Mouse (Mus musculus) spleen, postnatal 36 days (tissue): ENCODE data around the gene Pla2g2e.
"Not testable (repeated sequence)": the region's sequence is repeated elsewhere in the genome, so short reads cannot be mapped to it uniquely, and the experiment has no call there.

ENCODE experiments used
- DNase-seq, 2 experiments: peaks; one replicate each; pipeline ENCODE4 v3.0.0; 2022; ENCODE audit warnings: low spot score in 2 of 2, mixed read lengths in 1 of 2

Gene Pla2g2e

DNA sequence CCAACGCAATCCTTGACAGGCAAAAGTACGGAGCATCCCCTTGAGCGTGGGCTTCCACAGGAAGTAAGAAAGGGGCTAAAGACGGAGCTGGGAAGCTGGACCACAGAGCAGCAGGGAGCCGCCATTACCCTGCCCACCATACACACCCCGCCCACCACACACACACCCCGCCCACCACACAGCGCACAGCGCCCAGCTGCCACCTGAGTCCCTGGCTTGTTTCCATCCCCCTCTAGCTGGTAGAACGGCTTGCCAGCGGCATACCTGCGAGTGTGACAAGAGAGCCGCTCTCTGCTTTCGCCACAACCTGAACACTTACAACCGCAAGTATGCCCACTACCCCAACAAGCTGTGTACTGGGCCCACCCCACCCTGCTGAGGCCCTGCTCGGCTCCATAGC lies 4.4 kb downstream of the Pla2g2e start:
- DNase-seq: no peak

DNA sequence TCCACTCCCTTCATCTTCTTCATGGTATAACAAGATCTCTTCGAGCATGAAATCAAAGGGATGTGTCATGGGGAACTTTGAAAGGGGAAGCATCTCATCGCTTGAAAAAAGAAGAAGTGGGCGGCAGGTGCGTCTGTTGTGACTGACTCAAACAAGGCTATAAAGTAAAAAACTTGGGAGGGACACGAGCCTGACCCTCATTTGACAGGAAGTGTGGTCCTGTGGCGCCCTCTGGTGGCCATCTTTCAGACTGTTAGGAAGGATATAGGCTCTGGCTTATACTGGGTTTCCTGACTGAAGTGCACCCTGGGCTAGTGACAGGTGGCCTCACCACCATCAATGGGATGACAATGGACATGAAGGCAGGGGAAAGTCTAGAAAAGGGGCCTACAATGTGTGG lies 6.5 kb downstream of the Pla2g2e start:
- peak; percentile 76 to 87 for DNase-seq

DNA sequence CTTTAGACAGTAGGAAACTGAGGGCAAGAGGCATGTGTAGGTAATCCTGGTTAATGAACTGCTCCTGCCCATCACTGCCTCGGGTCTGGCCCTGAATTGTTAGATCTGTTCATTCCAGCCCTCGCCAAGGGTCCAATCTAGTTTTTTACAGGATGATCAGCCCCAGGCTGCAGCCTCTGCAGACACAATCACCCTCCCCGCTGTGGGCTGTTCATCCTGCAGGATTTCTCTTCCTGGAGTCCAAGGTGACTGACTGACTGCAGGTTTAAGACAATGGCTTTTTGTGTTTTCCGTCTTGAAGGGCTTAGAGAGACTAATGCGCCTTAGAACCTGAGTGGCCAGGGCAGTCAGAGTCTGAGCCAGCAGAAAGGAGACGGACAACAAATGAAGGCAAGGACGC lies 11.4 kb downstream of the Pla2g2e start:
- no peak for DNase-seq

DNA sequence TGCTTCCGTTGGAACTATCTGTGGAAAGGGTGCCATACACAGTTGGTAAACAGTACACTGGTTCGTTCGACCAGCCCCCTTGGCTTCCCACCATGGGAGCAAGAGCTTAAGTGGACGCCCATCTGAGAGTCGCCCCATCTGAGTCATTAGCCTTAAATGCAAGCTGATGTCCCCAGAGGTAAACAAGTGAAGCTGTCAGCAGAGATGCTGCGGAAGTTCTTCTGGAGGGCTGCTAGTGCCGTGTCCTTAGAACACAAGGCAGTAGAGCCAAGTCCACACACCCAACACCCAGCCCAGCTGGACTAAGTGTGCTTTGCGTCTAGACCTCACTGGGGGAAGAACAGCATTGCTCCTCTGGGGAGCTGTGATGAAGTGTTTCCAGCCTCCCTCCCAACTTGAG lies 11.9 kb downstream of the Pla2g2e start:
- DNase-seq: no peak

DNA sequence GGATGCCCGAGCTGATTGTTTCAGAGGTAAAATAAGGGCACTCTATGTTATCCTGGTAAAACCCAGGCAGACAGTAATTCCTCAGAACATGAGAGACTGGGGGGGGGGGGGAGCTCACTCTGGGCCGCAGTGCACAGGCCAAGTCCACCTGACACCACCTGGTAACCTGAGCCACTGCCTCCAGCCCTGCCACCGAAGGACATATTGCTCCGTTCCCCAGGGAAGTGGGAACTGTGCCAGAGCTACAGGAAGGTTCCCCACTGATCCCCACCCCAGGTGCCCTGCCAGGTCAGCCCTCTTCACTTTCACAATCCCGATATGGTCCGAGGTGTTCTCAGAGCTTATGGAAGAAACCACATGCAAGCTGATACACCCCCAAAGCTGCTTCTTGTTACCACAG lies 14.9 kb downstream of the Pla2g2e start:
- no peak for DNase-seq

DNA sequence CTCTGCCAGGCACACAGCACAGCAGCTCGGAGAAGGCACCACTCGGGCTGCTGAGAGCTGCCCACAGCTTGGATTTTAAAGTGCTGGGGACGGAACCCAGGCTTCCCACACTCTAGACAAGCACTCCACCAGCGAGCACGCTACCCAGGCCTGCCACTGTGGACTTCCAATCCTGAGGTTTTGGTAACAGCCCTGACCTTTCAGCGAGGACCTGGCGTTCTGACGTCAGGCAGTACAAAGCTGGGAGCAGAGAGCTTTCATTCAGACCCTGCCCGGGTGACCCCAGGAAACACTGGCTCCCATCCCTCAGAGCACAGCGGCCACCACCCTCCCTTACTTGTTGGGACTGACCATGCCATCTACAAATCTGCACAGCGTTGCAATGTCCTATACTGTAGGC lies 16.0 kb downstream of the Pla2g2e start:
- not testable (repeated sequence) for DNase-seq

DNA sequence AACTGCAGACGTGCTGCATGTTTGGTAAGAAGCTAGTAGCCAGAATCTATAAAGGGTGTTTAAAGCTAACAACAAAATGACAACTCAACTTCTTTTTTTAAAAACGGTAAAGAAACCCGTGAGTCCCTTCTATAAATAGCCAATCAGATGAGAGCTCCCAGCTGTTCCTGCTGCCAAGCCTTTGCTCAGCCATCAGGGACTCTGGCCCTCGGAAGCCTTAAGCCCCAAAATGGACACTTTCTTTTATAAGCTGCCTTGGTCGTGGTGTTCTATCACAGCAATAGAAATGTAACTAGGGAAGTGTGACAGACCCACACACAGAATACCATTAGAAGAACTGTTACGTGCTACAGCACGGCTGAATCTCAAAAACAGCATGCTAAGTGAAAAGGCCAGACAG lies 21.6 kb downstream of the Pla2g2e start:
- DNase-seq: no peak

DNA sequence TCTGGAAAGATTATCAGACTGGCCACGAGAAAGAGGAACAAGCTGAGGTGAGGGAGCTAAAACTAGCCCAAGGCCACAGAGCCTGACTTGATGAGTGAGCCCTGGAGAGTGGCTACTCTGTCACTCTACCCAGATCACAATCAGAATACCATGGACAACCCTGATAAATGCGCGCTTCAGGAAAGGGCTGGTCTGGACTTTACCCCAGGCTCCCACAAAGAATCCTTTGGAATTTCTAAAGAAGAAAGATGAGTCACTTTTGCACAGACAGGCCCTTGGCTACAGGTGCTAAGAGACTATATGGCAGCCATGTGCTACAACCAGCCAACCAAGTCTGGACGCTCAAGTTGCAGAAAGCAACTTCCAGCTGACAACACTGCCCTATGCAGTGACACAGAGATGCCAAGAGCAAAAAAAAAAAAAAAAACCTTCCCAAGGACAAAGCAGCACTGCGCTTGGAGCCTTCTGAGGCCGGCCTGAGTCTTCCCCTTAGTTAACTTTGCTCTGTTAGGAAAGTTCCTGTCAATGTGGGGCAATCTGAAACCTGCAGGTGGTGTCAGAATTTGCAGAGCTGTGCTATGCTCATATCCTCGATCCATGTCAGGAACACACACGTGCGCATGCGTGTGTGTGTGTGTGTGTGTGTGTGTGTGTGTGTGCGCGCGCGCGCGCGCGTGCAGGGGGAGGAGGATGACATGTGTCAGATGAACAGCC lies 28.0 kb downstream of the Pla2g2e start:
- DNase-seq: no peak

DNA sequence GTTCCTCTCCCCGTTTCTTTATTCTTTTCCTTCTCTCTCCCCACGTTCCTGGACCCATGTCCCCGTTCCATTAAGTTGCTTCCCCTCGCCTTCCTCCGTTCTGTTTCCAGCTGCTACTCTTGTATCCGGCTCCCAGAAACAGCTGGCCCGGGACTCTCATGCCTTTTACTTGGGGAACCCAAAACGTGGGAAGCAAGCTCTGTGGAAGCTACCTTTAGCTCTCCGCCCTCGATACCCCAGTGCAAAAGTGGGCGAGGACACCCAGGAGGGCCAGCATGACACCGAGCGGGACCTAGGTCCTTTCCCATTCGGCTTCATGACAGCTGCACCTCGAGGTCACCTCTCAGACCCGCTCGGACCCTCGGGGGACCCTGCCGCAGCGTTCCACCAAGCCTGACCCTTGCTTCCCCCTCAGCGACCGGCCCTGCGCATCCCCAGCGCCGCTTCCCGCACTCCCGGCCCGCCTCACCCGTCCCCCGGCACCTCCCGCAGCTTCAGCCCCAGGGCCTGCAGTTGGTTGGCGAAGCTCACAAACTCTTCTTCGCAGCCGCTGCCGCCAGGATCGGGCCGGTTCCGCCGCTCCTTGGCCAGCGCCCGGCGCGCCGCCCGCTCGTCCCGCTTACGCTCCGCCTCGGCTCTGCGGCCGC lies 35.5 kb downstream of the Pla2g2e start:
- peak; percentile 7 to 10 for DNase-seq

DNA sequence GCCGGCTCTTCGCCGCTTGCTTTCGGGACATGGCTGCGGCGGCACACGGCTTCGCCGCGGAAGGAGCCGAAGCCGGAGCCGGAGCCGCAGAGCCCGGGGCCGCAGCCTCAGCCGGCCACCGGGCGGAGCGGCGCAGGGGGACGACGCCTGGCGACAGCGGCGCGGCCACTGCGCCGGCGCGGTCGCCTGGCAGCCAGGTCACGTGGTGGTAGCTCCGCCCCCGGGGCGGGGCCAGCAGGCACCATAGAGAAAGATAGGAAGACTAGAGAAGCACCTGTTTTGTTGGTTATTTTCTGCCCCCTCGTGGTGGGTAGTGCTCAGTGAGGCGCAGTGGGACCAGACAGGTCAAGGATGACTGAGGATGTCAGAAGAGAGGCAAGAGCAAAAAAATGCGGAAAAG lies 36.1 kb downstream of the Pla2g2e start, which contains the start of gene Otud3:
Gene Otud3, minus strand, starts transcription at position 149 of the 400 bp plus-strand sequence.
- peak; percentile 94 to 95 for DNase-seq

DNA sequence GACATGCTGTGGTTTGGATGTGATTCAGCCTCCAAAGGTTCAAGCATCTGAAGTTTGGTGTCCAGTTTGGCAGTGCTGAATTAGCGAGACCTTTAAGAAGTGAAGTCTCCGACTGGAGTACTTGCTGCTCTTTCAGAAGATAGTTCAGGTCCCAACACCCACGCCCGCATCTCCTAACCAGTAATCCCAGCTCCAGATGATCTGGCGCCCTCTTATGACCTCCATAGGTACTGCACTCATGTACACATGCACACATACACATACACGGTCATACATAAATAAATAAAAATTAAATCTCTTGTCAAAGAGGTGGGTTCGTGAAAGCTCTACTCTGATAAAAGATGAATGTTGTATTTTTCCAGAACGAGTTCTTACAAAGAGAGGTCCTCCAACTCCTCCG lies 39.5 kb downstream of the Pla2g2e start:
- no peak for DNase-seq

DNA sequence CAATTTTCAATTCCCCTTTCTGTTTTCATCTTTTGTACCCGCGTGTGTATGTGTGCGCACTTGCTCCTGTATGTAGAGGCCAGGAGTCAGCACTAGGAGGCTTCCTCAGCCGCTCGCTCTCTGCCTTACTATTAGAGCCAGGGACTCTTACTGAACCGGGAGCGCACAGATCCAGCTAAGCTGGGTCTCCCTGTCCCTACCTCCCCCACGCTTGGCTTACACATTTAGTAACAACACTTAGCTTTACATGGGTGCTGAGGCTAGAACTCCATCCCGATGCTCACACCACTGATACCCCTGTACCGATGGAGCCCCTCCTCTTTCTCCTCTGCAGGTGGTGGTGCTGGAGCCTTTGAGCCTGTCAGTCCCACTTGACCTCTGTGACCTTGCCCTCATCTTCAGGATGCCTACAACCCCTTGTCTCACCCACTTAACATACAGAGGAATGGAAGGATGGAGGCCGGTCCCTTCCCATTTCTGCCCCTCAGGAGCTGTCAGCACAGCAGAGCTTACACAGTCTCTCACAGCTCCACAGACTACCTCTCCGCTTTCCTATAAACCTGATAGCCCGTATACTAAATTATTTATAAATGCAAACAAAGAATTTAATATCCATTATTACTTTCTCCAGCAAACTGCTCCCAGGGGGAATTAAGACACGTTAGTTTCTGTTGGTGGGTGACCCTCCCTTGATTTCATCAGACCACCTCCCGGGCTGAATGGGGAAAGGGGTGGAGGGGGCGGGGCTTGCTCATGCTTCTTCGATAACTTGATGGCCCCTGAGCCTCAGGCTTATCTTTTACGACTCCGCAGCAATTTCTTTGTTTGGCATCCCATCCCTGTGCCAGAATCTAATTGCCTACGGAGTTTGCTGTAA lies 43.8 kb downstream of the Pla2g2e start:
- DNase-seq: no peak

DNA sequence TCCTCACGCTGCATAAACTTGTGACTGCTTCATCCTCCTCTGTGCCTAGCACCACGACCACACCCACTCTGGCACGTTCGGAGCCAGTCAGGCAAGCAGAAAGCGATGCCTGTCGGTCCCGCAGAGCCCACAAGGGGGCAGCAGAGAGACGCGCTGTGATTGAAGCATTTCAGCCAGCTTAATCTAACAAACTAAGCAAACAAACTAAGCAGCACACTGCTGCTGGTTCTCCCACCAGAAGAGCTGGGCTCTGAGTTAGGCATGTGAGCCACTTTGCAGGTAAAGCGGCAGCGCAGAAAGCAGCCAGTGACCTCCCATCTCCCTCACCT lies 44.4 kb downstream of the Pla2g2e start:
- peak; percentile 80 to 84 for DNase-seq

DNA sequence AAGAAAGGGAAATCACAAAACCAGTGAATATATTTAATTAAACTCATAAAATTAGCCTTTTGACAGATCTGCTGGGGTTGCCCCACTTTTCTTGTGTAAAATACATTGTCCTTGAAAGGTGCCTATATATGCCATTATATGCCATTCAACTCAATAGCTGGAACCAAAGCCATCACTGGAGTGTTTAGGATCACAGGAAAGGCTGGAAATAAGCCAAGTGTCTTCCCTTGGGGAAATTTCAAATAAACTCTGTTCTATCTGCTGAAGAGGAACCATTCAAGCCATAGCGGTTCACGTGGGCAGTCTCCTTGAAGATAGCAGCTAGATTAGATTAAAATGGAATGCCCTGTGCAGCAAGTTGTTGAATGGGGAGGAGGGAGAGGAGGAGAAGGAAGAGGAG lies 47.8 kb downstream of the Pla2g2e start:
- no peak for DNase-seq
